Mouse (Mus musculus) cerebellum, adult 2 months (tissue): ENCODE results near the gene Laptm4a.

Source experiments
- CTCF ChIP-seq: fragments of 200-500 bp; IDR thresholded peaks from 2 replicates; pipeline ENCODE4 v1.5.1; 2011; ENCODE audit warnings: low read depth, mild to moderate bottlenecking, control low read depth, low read length, moderate library complexity, borderline replicate concordance; ENCODE audit not compliant: insufficient read depth
- POLR2A ChIP-seq: fragments of 200-500 bp; IDR thresholded peaks from 2 replicates; pipeline ENCODE4 v1.6.1; 2011; ENCODE audit warnings: low read length, control low read depth, borderline replicate concordance; ENCODE audit not compliant: insufficient read depth

GRCm38 (mm10) chr12:8913701-8914340, 7.6 kb upstream of the Laptm4a start:
- no peak for TF ChIP-seq CTCF
- no peak for TF ChIP-seq POLR2A
